Mouse (Mus musculus) MEL (cell line): ENCODE measurements around the gene Mtch2.

Experiments used
- CTCF ChIP-seq, 3 experiments: IDR thresholded peaks in 2 of 3; conservative IDR thresholded peaks in 1 of 3; 2 replicates each; pipeline ENCODE4 v1.5.1; 2011 to 2012; ENCODE audit warnings: low read length in 3 of 3, low read depth in 2 of 3, mild to moderate bottlenecking in 2 of 3, improper control_type of control experiment in 1 of 3, inconsistent platforms in 1 of 3, mixed read lengths in 1 of 3, moderate library complexity in 1 of 3; ENCODE audit not compliant: control insufficient read depth in 1 of 3, insufficient read depth in 1 of 3, poor library complexity in 1 of 3, severe bottlenecking in 1 of 3
- KAT2A ChIP-seq: conservative IDR thresholded peaks from 2 replicates; pipeline ENCODE4 v1.6.1; 2012; ENCODE audit warnings: low read depth, low read length, improper control_type of control experiment, inconsistent platforms
- MYC ChIP-seq: IDR thresholded peaks from 2 replicates; pipeline ENCODE4 v1.6.1; 2011; ENCODE audit warnings: low read depth, mild to moderate bottlenecking, low read length, improper control_type of control experiment, moderate library complexity
- POLR2A ChIP-seq, 2 experiments: IDR thresholded peaks; 2 replicates each; pipeline ENCODE4 v1.6.1; 2011 to 2012; ENCODE audit warnings: low read length in 2 of 2, mild to moderate bottlenecking in 2 of 2, control low read depth in 1 of 2, improper control_type of control experiment in 1 of 2, low read depth in 1 of 2, moderate library complexity in 1 of 2; ENCODE audit not compliant: control insufficient read depth in 1 of 2, insufficient read depth in 1 of 2, poor library complexity in 1 of 2

- TF ChIP-seq POLR2A (IDR thresholded peaks at IDR 0.05; ENCODE audit: control insufficient read depth in 1 of 2, insufficient read depth in 1 of 2, low read depth in 1 of 2, low read length in 2 of 2, poor library complexity in 1 of 2) (no peak), MYC (no peak), CTCF (IDR thresholded peaks at IDR 0.05 in 2 of 3, conservative IDR thresholded peaks at IDR 0.05 in 1 of 3; ENCODE audit: control insufficient read depth in 1 of 3, insufficient read depth in 1 of 3, low read depth in 2 of 3, low read length in 3 of 3, poor library complexity in 1 of 3, severe bottlenecking in 1 of 3) (no peak), KAT2A (no peak)
Measured at GRCm38 (mm10) chr2:90844262-90844661, 2.7 kb upstream of the Mtch2 start.
